In the genomic region with DNA sequence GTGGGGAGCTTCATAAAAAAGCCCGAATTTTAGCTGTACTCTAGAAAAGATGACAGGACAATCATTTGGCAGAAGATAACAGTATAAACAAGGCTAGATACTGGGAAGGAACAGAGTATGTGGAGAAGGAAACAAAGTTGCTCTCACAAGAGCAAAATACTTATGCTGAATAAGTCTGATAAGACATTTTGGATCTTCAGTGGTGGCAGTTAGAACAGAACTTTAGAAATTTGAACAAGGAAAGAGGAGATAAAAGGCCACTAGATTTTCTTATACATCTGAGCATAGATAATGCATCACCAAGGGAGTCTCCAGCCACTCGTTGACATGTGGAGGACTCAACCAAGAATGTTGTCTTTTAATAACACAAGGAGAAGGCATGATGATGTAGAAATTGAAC, we compare ENCODE assay signal across 20 mouse cellular contexts.
"Had no signal": no experiment of that assay in that cellular context is flagged by ENCODE, and none has a peak within 500 bp of the region (broad histone marks: within the 10 kb centered on the region; RNA-seq: fewer than 3 reads in every experiment).

No protein-coding gene starts in this region.

- H3K36me3 ChIP-seq: limb, embryonic 12.5 days; limb, embryonic 15.5 days had no signal

- H3K4me2 ChIP-seq: limb, embryonic 12.5 days; limb, embryonic 15.5 days; lung, embryonic 14.5 days; midbrain, embryonic 11.5 days had no signal

- H3K9me3 ChIP-seq: limb, embryonic 12.5 days; limb, embryonic 15.5 days; megakaryocyte, embryonic 14.5 days had no signal

- H3K4me3 ChIP-seq: limb, embryonic 12.5 days; limb, embryonic 15.5 days; megakaryocyte, embryonic 14.5 days had no signal

- ATAC-seq: intestine, postnatal 0 days; lung, postnatal 0 days had no signal

- H3K4me1 ChIP-seq: limb, embryonic 12.5 days; limb, embryonic 15.5 days had no signal

- H3K27ac ChIP-seq: kidney, postnatal 0 days; limb, embryonic 12.5 days; limb, embryonic 15.5 days; macrophage; stomach, postnatal 0 days had no signal

- H3K27me3 ChIP-seq: limb, embryonic 15.5 days had no signal

- H3K9ac ChIP-seq: limb, embryonic 12.5 days; limb, embryonic 15.5 days; lung, embryonic 14.5 days had no signal

- DNase-seq: kidney, adult 2 months; kidney, postnatal 25 days; left cerebral cortex, postnatal 4 days; lung, embryonic 14.5 days; midbrain, embryonic 14.5 days; right cerebral cortex, adult 18-20 months; right cerebral cortex, postnatal 14 days; right cerebral cortex, postnatal 4 days; thymus, adult 2 months; thymus, postnatal 14 days; thymus, postnatal 4 days had no signal
